Mouse (Mus musculus): ENCODE measurements at regions not wholly inside any gene's neighbourhood (a gene's known extent, or its start where the extent isn't known, plus 50 kb on each side); places are given as distances from the start of the nearest gene placed in this dataset.

- intact Hi-C loops (cut with DNase I): no loop called here
Observed at GRCm38 (mm10) chr8:49254311-49254828, 410.6 kb upstream of the Tenm3 start.

DNA sequence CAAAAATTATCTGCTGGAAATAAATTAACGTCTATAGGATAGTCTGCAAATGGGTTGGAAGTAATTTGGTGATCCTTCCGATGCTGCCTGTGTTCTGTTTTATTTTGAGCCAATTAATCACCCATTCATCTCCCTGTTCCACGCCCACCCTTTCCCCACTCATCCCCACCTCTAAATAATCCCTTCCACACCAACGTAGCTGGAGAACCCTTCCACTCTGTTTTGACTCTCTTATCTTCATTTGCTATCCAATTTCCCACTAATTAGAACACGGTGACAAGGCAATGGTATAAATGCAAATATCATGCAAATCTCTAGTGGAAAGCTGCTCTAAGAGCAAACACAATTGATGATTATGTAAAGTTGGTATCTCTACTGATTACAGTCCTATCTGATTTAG, 399.3 kb upstream of the Tenm3 start:
- intact Hi-C loops (cut with DNase I): no loop called here

DNA sequence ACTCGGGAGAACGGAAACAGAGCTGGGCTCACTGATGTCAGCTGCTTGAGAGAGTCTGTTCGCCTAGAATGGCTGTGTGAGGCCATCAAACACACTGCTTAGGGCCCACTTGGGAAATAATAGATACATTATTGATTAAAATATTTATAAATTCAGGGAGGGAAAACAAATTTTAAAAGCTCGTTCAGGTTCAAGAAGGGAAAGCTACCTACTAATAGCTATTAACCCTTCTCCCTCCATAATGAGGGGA, 393.0 kb upstream of the Tenm3 start:
- intact Hi-C loops (cut with DNase I): no loop called here

DNA sequence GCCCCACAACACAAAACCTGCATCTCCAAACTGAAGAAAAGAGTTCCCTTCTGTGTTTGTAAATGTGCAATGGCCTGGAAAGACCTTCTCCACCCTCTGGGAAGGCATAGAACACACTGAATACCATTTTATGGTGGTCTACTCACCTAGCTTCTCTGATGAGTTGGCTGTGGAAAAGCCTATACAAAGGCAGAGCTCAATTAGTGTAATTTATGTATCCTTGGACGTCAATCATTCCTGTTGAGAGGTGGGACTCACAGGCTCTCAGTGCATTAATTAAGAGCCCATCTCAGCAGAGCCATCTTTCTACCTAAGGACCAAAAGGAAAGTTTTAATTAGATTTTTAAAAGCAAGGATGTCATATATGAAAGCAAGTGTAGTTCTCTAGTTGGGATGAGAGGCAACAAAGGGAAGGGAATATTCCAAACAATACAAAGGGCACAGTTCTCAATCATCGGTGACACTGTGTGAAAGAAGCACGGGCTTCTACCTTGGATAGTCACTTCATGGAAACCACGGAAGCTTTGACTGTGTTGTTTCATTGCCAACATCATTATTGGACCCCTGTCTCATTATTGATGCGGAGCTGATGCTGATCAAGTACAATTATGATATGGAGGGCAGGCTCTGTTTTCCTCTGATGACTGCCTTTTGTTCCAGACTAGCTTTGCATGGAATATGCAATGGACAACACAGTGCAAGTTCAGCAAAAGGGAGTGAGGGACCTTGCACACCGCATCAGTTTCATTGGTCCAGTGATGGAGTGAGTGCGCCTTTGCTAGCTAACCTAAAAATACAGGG, 392.5 kb upstream of the Tenm3 start:
- intact Hi-C loops (cut with DNase I): no loop called here

DNA sequence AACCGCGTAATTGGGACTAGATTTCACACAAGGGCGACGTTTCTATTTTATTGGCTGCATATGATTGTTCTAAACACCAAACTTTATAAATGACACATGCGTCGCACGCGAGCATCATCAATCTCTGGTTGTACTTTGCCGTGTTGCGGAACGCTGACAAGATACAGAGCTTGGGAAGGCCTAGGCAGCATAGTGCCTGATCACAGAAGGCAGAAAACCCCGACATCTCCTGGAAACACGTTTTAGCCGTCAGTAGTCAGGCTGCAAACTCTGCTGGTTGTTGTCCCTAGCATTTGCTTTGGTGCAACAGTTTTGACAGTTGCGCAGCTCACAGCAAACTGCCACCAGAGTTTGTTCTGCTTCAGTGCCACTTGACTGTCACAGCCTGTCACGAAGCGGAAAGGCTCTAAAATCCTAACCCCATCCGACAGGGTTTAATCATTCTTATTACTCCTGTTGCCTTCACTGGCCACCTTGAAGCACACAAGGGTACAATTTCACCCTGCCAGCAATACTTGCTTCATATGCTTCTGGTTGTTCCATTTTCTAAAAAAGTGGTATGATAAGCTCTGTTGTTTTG, 380.2 kb upstream of the Tenm3 start:
- intact Hi-C loops (cut with DNase I): no loop called here

- intact Hi-C loops (cut with DNase I): no loop called here
Observed at GRCm38 (mm10) chr8:49195333-49195640, 351.5 kb upstream of the Tenm3 start.

DNA sequence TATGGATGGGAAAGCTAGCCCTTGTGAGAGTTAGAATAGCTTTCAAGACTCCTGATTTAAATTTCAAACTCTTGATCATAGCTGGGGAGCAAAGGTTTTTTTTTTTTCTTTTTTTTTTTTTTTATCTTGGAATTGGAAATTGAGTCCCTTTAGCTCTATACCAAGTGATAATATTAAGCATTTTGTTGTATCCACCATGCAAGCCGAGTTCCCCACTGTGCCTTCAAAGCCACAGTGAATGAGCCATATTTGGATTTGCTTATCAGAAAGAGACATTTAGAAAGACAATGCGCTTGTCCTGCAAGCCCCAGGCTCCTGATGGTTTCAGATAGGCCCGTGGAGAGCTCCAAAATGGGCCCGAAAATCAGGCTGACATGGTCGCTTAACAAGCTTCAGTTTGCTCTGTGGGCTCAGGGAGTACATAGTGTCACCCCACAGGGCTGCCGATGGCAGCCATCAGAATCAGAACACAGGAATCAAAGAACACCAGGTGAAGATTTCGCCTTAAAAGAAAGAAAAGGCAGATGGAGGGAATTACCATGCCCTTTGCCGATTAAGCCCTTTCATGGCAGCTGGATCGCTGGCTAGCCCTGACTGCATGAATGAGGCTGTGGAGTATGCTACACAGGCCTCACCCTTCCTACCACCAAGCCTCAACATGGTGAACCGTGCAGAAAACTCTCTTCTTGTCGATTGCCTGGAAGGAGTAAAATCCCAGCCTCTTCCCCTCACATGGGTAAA, 351.0 kb upstream of the Tenm3 start:
- intact Hi-C loops (cut with DNase I): no loop called here

- intact Hi-C loops (cut with DNase I): no loop called here
Observed at GRCm38 (mm10) chr8:49186853-49187252, 343.1 kb upstream of the Tenm3 start.

DNA sequence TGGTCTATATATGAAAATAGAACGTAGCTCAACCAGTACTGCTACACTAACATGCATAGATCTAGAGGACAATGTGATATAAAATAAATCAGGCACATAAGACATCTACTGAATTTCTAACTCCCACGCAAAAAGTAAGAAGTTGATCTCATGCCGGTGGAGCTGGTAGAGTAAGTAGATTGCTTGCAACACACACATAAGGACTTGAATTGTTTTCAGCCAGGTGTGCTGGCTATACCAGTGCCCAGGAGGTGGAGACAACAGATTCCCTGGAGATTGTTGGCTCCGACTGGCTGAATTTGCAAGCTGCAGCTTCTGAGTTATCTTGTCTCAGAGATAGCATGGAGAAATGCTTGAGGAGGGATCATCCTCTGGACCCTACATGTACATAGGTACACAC, 331.6 kb upstream of the Tenm3 start:
- intact Hi-C loops (cut with DNase I): no loop called here

- intact Hi-C loops (cut with DNase I): no loop called here
Observed at GRCm38 (mm10) chr8:49174956-49175355, 331.2 kb upstream of the Tenm3 start.

DNA sequence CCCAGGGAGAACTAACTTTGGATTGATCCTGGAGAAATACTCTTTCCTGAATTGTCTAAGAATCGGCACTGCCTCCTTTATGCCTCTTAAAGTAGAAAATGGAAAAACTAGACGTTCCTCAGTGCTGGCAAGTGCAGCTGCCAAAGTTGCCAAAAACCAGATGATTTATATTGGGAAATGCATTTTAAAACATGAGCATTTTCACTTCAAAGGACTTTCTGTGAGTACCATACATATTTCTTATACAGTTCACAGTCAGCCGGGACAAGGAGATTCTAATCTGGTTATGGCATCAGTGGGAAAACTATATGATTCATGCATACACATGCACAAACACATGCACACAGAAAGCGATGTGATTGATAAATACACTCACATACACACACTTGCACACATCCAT, 315.6 kb upstream of the Tenm3 start:
- intact Hi-C loops (cut with DNase I): no loop called here

DNA sequence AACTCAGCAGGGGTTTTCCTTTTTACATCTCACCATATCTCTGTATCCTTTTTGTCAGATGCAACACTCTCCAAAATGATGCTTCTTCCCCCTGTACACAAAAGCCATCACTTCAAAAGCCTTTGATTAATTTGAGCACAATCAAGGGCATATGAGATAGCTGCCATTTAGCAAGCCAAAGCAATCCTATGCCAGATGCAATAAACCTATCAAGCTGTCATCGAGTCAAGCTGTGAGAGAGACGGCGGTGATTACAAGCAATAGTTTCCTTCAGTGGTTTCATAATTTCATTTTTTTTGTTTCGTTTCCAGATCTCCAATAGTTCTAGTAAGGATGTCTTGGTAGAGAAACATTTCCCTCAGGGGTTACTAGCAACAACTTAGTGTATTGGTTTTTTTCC, 314.4 kb upstream of the Tenm3 start:
- intact Hi-C loops (cut with DNase I): no loop called here

DNA sequence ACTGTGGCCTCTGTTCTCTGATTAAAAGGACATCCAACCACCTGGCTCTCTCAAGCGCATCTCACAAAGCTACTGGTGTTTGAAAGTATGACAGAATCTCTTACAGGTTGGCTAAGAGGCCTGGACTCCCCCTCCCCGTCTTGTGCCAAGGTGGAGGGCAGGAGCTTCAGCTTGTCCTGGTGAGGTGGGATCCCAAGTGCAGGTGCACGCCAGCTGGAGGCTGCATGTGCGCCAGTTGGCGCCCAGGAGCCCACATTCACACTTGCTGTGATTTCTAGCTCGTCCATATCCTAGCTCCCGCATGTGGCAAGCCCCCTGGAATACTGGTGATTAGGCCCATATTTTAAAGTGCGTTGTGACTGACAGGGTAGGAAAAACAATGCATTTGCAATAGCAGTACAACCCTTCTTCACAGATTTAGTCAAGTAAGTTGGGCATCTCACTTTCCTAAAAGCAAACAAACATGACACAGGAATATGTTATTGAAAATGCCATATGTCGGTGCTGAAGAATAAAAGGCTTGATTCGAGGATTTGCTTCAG, 292.8 kb upstream of the Tenm3 start:
- intact Hi-C loops (cut with DNase I): no loop called here

DNA sequence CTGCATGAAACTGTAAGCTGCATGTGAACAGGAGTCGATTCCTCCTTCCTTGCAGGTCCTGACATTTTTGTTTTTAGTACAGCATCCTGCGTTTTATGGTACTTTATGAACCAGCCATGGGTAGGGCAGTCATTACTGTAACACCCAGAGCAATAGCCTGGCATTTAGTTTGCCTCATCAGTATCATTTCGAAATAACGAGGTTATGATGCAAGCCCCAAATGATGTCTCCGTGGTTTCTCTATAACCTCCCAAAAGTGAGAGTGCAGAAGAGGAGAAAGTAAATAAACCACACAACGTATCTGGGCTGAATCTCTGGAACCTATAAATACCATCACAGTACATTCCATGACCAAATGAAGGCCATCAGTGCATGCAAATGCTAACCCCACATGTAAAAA, 265.3 kb upstream of the Tenm3 start:
- intact Hi-C loops (cut with DNase I): no loop called here

DNA sequence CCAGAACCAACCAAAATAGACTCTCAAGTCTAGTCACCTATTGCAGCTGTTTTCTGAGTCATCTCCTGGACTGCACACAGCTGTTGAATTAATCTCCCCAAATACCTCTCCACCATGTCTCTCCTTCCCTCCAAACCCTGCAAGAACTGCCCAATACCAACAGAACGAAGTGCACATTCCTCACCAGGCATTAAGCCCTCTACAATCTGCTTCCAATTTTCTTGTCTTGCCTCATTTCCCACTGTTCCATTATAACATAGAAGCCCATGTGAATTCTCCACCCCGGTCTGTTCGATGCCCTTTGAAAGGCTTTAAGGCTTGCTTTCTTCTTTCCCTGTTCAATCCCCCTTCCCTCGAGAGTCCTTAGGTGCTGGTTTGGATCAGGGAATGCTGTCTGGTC, 264.9 kb upstream of the Tenm3 start:
- intact Hi-C loops (cut with DNase I): no loop called here

DNA sequence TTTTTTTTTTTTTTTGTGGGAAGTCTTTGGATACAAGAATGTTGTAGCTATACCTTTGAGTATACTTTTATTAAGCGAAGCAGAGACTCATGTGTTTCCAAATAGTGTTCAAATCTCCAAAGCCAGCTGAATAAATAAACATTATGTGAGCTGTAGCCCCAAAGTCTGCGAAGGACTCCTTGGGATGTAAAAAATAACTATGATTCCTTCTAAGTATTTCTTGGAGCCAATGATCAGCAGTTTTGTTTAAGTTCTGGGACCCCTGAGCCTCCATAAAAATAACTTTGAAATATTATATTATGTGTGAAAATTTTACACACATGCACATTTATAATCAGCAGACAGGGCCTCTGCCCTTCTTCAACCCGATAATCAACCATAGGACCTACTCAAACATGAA, 262.8 kb upstream of the Tenm3 start:
- intact Hi-C loops (cut with DNase I): no loop called here

DNA sequence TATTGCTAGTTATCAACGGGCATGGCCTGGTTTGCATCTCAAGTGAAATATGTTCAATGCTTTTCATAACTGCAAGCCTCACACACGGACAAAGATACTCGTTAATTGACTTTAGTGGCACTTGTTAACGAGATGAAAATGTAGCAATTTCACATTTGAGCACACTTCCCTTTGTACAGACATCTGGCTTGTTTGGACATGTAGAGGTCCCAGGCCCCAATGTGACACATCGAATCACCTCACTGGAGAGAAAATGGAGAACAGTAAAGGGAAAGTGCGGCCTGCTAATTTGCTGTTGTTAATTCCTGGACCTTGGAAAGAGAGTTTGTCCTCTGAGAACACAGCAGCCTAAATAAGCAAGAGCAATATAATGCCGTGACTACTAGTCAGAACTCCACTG, 257.4 kb upstream of the Tenm3 start:
- intact Hi-C loops (cut with DNase I): no loop called here

DNA sequence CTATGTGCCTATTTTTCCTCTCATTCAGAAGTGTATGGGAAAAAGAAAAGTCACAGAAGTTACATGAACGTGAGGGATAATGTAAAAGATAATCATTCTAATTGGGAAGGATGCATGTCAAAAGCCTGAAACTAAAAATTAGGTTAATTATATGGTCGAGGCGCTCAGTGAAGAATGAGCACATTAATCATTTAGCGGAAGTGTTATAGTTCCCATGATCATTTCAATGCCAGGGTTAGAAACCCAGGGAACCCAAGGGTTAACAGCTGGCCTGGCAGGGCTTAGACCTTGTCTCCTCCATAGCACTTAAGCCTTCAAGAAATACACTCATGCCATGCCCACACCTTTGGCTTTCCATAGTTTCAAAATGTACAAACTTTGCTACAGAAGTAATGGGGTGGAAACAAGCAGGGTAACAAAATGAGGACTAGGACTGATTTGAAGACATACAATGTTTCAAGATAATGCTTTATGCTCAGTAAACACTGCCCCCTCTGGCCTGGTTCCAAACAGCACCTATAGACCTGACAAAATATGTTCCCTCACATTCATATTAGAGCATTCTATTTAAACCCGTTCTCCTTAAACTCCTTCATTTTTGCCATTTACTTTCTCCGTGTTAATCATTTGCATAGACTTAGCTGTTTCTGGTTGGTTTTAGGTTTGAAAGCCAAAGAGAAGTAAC, 240.6 kb upstream of the Tenm3 start:
- intact Hi-C loops (cut with DNase I): no loop called here

- intact Hi-C loops (cut with DNase I): no loop called here
Observed at GRCm38 (mm10) chr8:49069451-49069850, 225.7 kb upstream of the Tenm3 start.

- intact Hi-C loops (cut with DNase I): no loop called here
Observed at GRCm38 (mm10) chr8:49063256-49063655, 219.5 kb upstream of the Tenm3 start.

DNA sequence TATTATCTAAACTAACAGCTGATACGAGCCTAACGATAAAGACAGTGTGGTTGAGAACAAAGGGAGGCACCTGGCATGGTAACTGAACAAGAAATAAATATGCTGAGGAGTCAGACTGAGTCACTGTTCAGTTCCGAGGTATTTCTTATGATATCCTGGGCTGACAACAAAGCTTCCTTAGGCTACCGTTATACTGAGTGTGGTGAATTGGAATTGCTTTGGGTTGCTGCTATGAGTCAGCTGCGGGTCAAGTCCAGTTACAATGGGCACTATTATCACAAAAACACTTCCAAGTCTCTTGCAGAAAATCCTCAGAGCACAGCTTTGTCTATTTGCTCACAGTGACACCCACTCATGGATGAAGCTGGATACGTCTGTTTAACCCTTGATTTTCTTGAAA, 199.5 kb upstream of the Tenm3 start:
- intact Hi-C loops (cut with DNase I): no loop called here

Measured in adrenal gland (tissue).